26 mouse cellular contexts compared by ENCODE assay signal in the genomic region with DNA sequence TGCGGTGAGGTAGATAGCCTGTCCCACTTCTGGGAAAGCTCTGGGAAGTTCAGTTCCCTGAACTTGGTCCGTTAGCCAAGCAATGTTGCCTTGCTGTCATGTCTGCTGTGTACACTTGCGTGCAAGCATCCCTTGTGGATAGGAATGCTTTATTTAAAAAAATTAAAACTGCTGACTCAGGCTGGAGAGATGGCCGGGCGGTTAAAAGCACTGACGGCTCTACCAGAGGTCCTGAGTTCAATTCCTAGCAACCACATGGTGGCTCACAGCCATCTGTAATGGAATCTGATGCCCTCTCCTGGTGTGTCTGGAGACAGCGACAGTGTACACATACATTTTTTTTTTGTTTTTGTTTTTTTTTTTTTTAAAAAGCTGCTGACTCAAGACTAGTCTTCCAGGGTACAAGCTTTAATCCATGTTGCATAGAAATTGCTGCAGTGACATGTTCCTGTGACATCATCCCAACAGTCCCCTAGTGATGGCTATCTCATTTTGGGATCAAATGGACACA. TPM values are rescaled to one million over a fixed set of nuclear protein-coding genes. Genes with fewer than 3 reads are reported as not detected.
DNase-seq lines count a peak whose midpoint lies in the region; ATAC-seq and TF ChIP-seq lines count a peak whose summit lies in the region.
"Had no signal": no experiment of that assay in that cellular context is flagged by ENCODE, and none has a peak within 500 bp of the region (broad histone marks: within the 10 kb centered on the region; RNA-seq: fewer than 3 reads in every experiment).

No protein-coding gene starts in this region.

- H3K9ac ChIP-seq in forebrain, embryonic 15.5 days (replicated peaks), result no peak overlapping the region
- H3K9ac ChIP-seq: liver, embryonic 15.5 days had no signal

- no peak for ATAC-seq in forebrain, embryonic 15.5 days (replicated peaks)
- ATAC-seq: inflammation-experienced regulatory T-cells, adult 6 months; lung, postnatal 0 days had no signal

- H3K27me3 ChIP-seq in forebrain, embryonic 15.5 days, result peaks cover 15% of the 10 kb centered on the region; the same call in 1 of the 2 replicates
- H3K27me3 ChIP-seq: embryonic facial prominence, embryonic 13.5 days had no signal

- no peak for TF ChIP-seq CTCF in gastrocnemius, adult 2 months (IDR thresholded peaks at IDR 0.05)
- TF ChIP-seq CTCF in layer of hippocampus, adult 2 months (conservative IDR thresholded peaks at IDR 0.05), result peak; percentile 45

- intact Hi-C loops in gastrocnemius, adult 2 months (cut with DNase I), result loop anchor here (2.0 kb wide), 1 partner anchor 57 kb away; no protein-coding TSS in a partner anchor

- H3K36me3 ChIP-seq in forebrain, embryonic 15.5 days, result no peaks in the 10 kb centered on the region
- H3K36me3 ChIP-seq: hindbrain, embryonic 10.5 days; liver, embryonic 15.5 days had no signal

- DNase-seq in gastrocnemius, adult 2 months, result no peak
- DNase-seq in gastrocnemius, postnatal 4 days (ENCODE audit: low spot score in 2 of 2), result no peak
- no peak for DNase-seq in layer of hippocampus, adult 2 months (ENCODE audit: low spot score in 2 of 2)
- no peak for DNase-seq in layer of hippocampus, postnatal 36 days
- DNase-seq in 3T3-L1 (ENCODE audit: low read depth, low spot score) (peak; percentile 54), NIH3T3 (ENCODE audit: low read depth) (peak; percentile 41)
- DNase-seq in adrenal gland, postnatal 10 days, result no peak
- DNase-seq: adrenal gland, adult 8-10 months; cerebellum, adult 18-20 months; gastrocnemius, postnatal 36 days; spleen, adult 18-20 months had no signal

- 83% methylated on average over 7 of the region's 7 CpGs for WGBS in forebrain, embryonic 15.5 days

- no peaks in the 10 kb centered on the region for H3K9me3 ChIP-seq in forebrain, embryonic 15.5 days
- H3K9me3 ChIP-seq: embryonic facial prominence, embryonic 13.5 days; hindbrain, embryonic 10.5 days; liver, embryonic 15.5 days had no signal

- peaks cover 19% of the 10 kb centered on the region for H3K4me1 ChIP-seq in forebrain, embryonic 15.5 days

- H3K4me3 ChIP-seq in gastrocnemius, adult 2 months, result no peak overlapping the region
- no peak overlapping the region for H3K4me3 ChIP-seq in layer of hippocampus, adult 2 months
- no peak overlapping the region for H3K4me3 ChIP-seq in forebrain, embryonic 15.5 days
- H3K4me3 ChIP-seq: embryonic facial prominence, embryonic 13.5 days; left cerebral cortex, adult 2 months; liver, embryonic 15.5 days had no signal

- H3K4me2 ChIP-seq in forebrain, embryonic 15.5 days (replicated peaks), result no peak overlapping the region
- H3K4me2 ChIP-seq: embryonic facial prominence, embryonic 13.5 days; liver, embryonic 15.5 days had no signal

- peak overlapping the region; percentile 94; the same call in 1 of the 2 replicates for H3K27ac ChIP-seq in gastrocnemius, adult 2 months
- no peak overlapping the region for H3K27ac ChIP-seq in layer of hippocampus, adult 2 months
- no peak overlapping the region for H3K27ac ChIP-seq in forebrain, embryonic 15.5 days (replicated peaks)
- H3K27ac ChIP-seq: hindbrain, embryonic 10.5 days; left cerebral cortex, adult 2 months; liver, embryonic 15.5 days had no signal

RNA-seq across cellular contexts. Expression of gene Tnp2, which starts 0.9 kb away (rescaled TPM):
- total RNA-seq in gastrocnemius, adult 2 months (2021), result not detected
- not detected for total RNA-seq in gastrocnemius, postnatal 4 days (2021)
- not detected for total RNA-seq in layer of hippocampus, adult 2 months (2021)
- total RNA-seq in layer of hippocampus, postnatal 36 days (2021), result not detected
- not detected in 2 replicates for polyA plus RNA-seq in forebrain, embryonic 15.5 days (2015; fragmentation: Nextera tagmentation; extraction: Ambion mirVana)
- not detected for total RNA-seq in adrenal gland, postnatal 10 days (2021)
- total RNA-seq: adrenal gland, adult 8-10 months; layer of hippocampus, adult 8-10 months; left cerebral cortex, adult 2 months; megakaryocyte-erythroid progenitor cell, adult 5-6 weeks had no signal
- polyA plus RNA-seq: cortical plate, adult 2 months; embryonic facial prominence, embryonic 13.5 days; forebrain, embryonic 11.5 days; heart, embryonic 14.5 days; hindbrain, embryonic 10.5 days; kidney, embryonic 14.5 days; limb, embryonic 11.5 days; liver, embryonic 15.5 days; lung, postnatal 0 days; neural tube, embryonic 11.5 days had no signal

RNA-seq across cellular contexts. Expression of gene Socs1, which starts 2.3 kb away (rescaled TPM):
- total RNA-seq in gastrocnemius, adult 2 months (2021), result under 1 TPM; 0.33 to 0.61 TPM
- 1 to 10 TPM; 2.9 to 3.2 TPM for total RNA-seq in gastrocnemius, postnatal 4 days (2021)
- under 1 TPM; 0.59 to 0.97 TPM for total RNA-seq in layer of hippocampus, adult 2 months (2021)
- under 1 TPM; 0.42 to 0.66 TPM for total RNA-seq in layer of hippocampus, postnatal 36 days (2021)
- polyA plus RNA-seq in forebrain, embryonic 15.5 days (2015; fragmentation: Nextera tagmentation; extraction: Ambion mirVana), result 1.7 and 2.1 TPM in 2 replicates
- 1 to 10 TPM; 2.1 to 2.6 TPM for total RNA-seq in adrenal gland, postnatal 10 days (2021)

RNA-seq across cellular contexts. Expression of gene Prm3, which starts 3.1 kb away (rescaled TPM):
- not detected for total RNA-seq in gastrocnemius, adult 2 months (2021)
- not detected for total RNA-seq in gastrocnemius, postnatal 4 days (2021)
- total RNA-seq in layer of hippocampus, adult 2 months (2021), result not detected
- not detected for total RNA-seq in layer of hippocampus, postnatal 36 days (2021)
- polyA plus RNA-seq in forebrain, embryonic 15.5 days (2015; fragmentation: Nextera tagmentation; extraction: Ambion mirVana), result not detected in 2 replicates
- not detected for total RNA-seq in adrenal gland, postnatal 10 days (2021)
- total RNA-seq: adrenal gland, adult 8-10 months; gastrocnemius, postnatal 36 days; layer of hippocampus, adult 8-10 months; left cerebral cortex, adult 2 months; megakaryocyte-erythroid progenitor cell, adult 5-6 weeks had no signal
- polyA plus RNA-seq: cortical plate, adult 2 months; embryonic facial prominence, embryonic 13.5 days; forebrain, embryonic 11.5 days; heart, embryonic 14.5 days; hindbrain, embryonic 10.5 days; inflammation-experienced regulatory T-cells, adult 6 months; kidney, embryonic 14.5 days; limb, embryonic 11.5 days; liver, embryonic 15.5 days; lung, postnatal 0 days; neural tube, embryonic 11.5 days had no signal

RNA-seq across cellular contexts. Expression of gene Prm2, which starts 8.3 kb away (rescaled TPM):
- total RNA-seq in gastrocnemius, adult 2 months (2021), result not detected
- total RNA-seq in gastrocnemius, postnatal 4 days (2021), result not detected
- not detected for total RNA-seq in layer of hippocampus, adult 2 months (2021)
- total RNA-seq in layer of hippocampus, postnatal 36 days (2021), result not detected
- not detected in 2 replicates for polyA plus RNA-seq in forebrain, embryonic 15.5 days (2015; fragmentation: Nextera tagmentation; extraction: Ambion mirVana)
- not detected for total RNA-seq in adrenal gland, postnatal 10 days (2021)
- total RNA-seq: adrenal gland, adult 8-10 months; gastrocnemius, postnatal 36 days; layer of hippocampus, adult 8-10 months; left cerebral cortex, adult 2 months; megakaryocyte-erythroid progenitor cell, adult 5-6 weeks had no signal
- polyA plus RNA-seq: cortical plate, adult 2 months; embryonic facial prominence, embryonic 13.5 days; forebrain, embryonic 11.5 days; heart, embryonic 14.5 days; hindbrain, embryonic 10.5 days; inflammation-experienced regulatory T-cells, adult 6 months; kidney, embryonic 14.5 days; limb, embryonic 11.5 days; liver, embryonic 15.5 days; lung, postnatal 0 days; neural tube, embryonic 11.5 days had no signal

RNA-seq across cellular contexts. Expression of gene Prm1, which starts 18.0 kb away (rescaled TPM):
- total RNA-seq in gastrocnemius, adult 2 months (2021), result not detected
- total RNA-seq in gastrocnemius, postnatal 4 days (2021), result not detected
- not detected for total RNA-seq in layer of hippocampus, adult 2 months (2021)
- total RNA-seq in layer of hippocampus, postnatal 36 days (2021), result not detected
- not detected in 2 replicates for polyA plus RNA-seq in forebrain, embryonic 15.5 days (2015; fragmentation: Nextera tagmentation; extraction: Ambion mirVana)
- not detected for total RNA-seq in adrenal gland, postnatal 10 days (2021)
- total RNA-seq: adrenal gland, adult 8-10 months; gastrocnemius, postnatal 36 days; layer of hippocampus, adult 8-10 months; left cerebral cortex, adult 2 months; megakaryocyte-erythroid progenitor cell, adult 5-6 weeks had no signal
- polyA plus RNA-seq: cortical plate, adult 2 months; embryonic facial prominence, embryonic 13.5 days; forebrain, embryonic 11.5 days; heart, embryonic 14.5 days; hindbrain, embryonic 10.5 days; kidney, embryonic 14.5 days; limb, embryonic 11.5 days; liver, embryonic 15.5 days; lung, postnatal 0 days; neural tube, embryonic 11.5 days had no signal

Comparison
In these comparisons a context has a peak if more than half of its experiments do, and no peak if none do; other contexts are left out.
1. DNase-seq: peak in 3T3-L1 (single experiment) and NIH3T3 (single experiment); none in gastrocnemius, adult 2 months (single experiment), gastrocnemius, postnatal 4 days (0 of 2), layer of hippocampus, adult 2 months (0 of 2), layer of hippocampus, postnatal 36 days (0 of 2) and adrenal gland, postnatal 10 days (single experiment).